Mouse (Mus musculus) midbrain, embryonic 16.5 days (tissue): ENCODE data around the gene Abhd12b. TPM values are rescaled to one million over a fixed set of nuclear protein-coding genes. Genes with fewer than 3 reads are reported as not detected.
"Not testable (repeated sequence)": the region's sequence is repeated elsewhere in the genome, so short reads cannot be mapped to it uniquely, and the experiment has no call there.

Experiments used
- ATAC-seq: fragments of 200-750 bp; cut with Nextera tagmentation; 2 replicates; pipeline ENCODE4 v1.8.0; 2017; ENCODE audit warnings: moderate TSS enrichment
- H3K27ac ChIP-seq: fragments of 300-500 bp; sonication (generic); 2 replicates; pipeline ENCODE4 v1.5.1; 2014; ENCODE audit warnings: mild to moderate bottlenecking, low read length, mixed read lengths
- H3K27me3 ChIP-seq: fragments of 300-500 bp; sonication (generic); 2 replicates; pipeline ENCODE4 v1.6.1; 2014; ENCODE audit warnings: low read depth, low read length, mixed read lengths; ENCODE audit not compliant: control insufficient read depth, insufficient read depth
- H3K36me3 ChIP-seq: fragments of 300-500 bp; sonication (generic); 2 replicates; pipeline ENCODE4 v1.6.1; 2014; ENCODE audit warnings: mild to moderate bottlenecking, low read length, moderate library complexity, mixed read lengths; ENCODE audit not compliant: control insufficient read depth, insufficient read depth
- H3K4me1 ChIP-seq: fragments of 300-500 bp; sonication (generic); 2 replicates; pipeline ENCODE4 v1.6.1; 2014; ENCODE audit warnings: mild to moderate bottlenecking, low read length, mixed read lengths; ENCODE audit not compliant: control insufficient read depth, insufficient read depth
- H3K4me2 ChIP-seq: fragments of 300-500 bp; sonication (generic); 2 replicates; pipeline ENCODE4 v1.6.1; 2014; ENCODE audit warnings: mild to moderate bottlenecking, low read length, mixed read lengths
- H3K4me3 ChIP-seq: fragments of 300-500 bp; sonication (generic); 2 replicates; pipeline ENCODE4 v1.5.1; 2014; ENCODE audit warnings: low read depth, mild to moderate bottlenecking, low read length, moderate library complexity, mixed read lengths
- H3K9ac ChIP-seq: fragments of 300-500 bp; sonication (generic); 2 replicates; pipeline ENCODE4 v1.6.1; 2014; ENCODE audit warnings: low read depth, low read length, mixed read lengths
- H3K9me3 ChIP-seq: fragments of 300-500 bp; sonication (generic); replicated peaks from 2 replicates; pipeline ENCODE4 v1.6.1; 2014; ENCODE audit warnings: mild to moderate bottlenecking, low read length, mixed read lengths; ENCODE audit not compliant: control insufficient read depth, poor library complexity, severe bottlenecking
- WGBS: fragments of 180-500 bp; shearing (Covaris S2); extraction: QIAGEN DNeasy Blood & Tissue Kit; methylation state at CpG from one replicate; pipeline ENCODE4 v1.1.7; 2014; 5-methylcytosine and 5-hydroxymethylcytosine counted together
- polyA plus RNA-seq: library from polyadenylated mRNA; unstranded; fragments of >200 nt; fragmentation: Nextera tagmentation; extraction: Ambion mirVana; gene quantifications from 2 replicates; pipeline ENCODE4 v1.2.1, GENCODE M21; 2015

Gene Abhd12b
- polyA plus RNA-seq, 1 experiment from 2014 or later: 0.16 TPM

- no peaks in the 10 kb centered on the region for H3K27me3 ChIP-seq
- H3K4me3 ChIP-seq: no peak overlapping the region
- H3K9ac ChIP-seq: no peak overlapping the region
- 83% methylated on average over 4 of the region's 4 CpGs for WGBS
- no peak overlapping the region for H3K27ac ChIP-seq
- H3K4me2 ChIP-seq: no peak overlapping the region
- ATAC-seq: no peak
- no peaks in the 10 kb centered on the region for H3K4me1 ChIP-seq
- no peaks in the 10 kb centered on the region for H3K36me3 ChIP-seq
- no peaks in the 10 kb centered on the region for H3K9me3 ChIP-seq
Observed at GRCm38 (mm10) chr12:70167950-70168349, 14.0 kb downstream of the Abhd12b start.

GRCm38 (mm10) chr12:70169969-70170368 lies 16.0 kb downstream of the Abhd12b start:
- Histone ChIP-seq H3K27ac (no peak overlapping the region), H3K9ac (no peak overlapping the region), H3K4me1 (no peaks in the 10 kb centered on the region), H3K27me3 (no peaks in the 10 kb centered on the region), H3K36me3 (no peaks in the 10 kb centered on the region), H3K9me3 (no peaks in the 10 kb centered on the region), H3K4me3 (no peak overlapping the region), H3K4me2 (no peak overlapping the region)
- 96% methylated on average over 1 of the region's 1 CpGs for WGBS
- ATAC-seq: no peak

GRCm38 (mm10) chr12:70183507-70183906 lies 29.6 kb downstream of the Abhd12b start:
- H3K4me1 ChIP-seq, ATAC-seq, H3K27me3 ChIP-seq, H3K4me2 ChIP-seq, H3K36me3 ChIP-seq, H3K9ac ChIP-seq, H3K9me3 ChIP-seq: not testable (repeated sequence)
- peak overlapping the region; percentile 26 for H3K4me3 ChIP-seq
- H3K27ac ChIP-seq: 0 out of 2 replicates have a peak overlapping the region, but pooled peaks have one; percentile 22
- WGBS: 88% methylated on average over 8 of the region's 8 CpGs

- ATAC-seq: peak; percentile 71; the same call in 1 of the 2 replicates
- 77% methylated on average over 22 of the region's 22 CpGs for WGBS
- Histone ChIP-seq H3K4me2 (no peak overlapping the region), H3K27me3 (no peaks in the 10 kb centered on the region), H3K9ac (no peak overlapping the region), H3K27ac (peak overlapping the region; percentile 22; the same call in 1 of the 2 replicates), H3K4me1 (no peaks in the 10 kb centered on the region), H3K9me3 (no peaks in the 10 kb centered on the region), H3K36me3 (no peaks in the 10 kb centered on the region), H3K4me3 (peak overlapping the region; percentile 26)
Observed at GRCm38 (mm10) chr12:70184173-70184783, 30.3 kb downstream of the Abhd12b start.

GRCm38 (mm10) chr12:70192267-70192727 lies 38.4 kb downstream of the Abhd12b start:
- Histone ChIP-seq H3K4me3 (peak overlapping the region; percentile 33), H3K9me3 (no peaks in the 10 kb centered on the region), H3K9ac (peak overlapping the region; percentile 32), H3K36me3 (no peaks in the 10 kb centered on the region), H3K4me1 (no peaks in the 10 kb centered on the region), H3K4me2 (peak overlapping the region; percentile 44), H3K27ac (peak overlapping the region; percentile 9), H3K27me3 (no peaks in the 10 kb centered on the region)
- WGBS: 20% methylated on average over 19 of the region's 19 CpGs
- peak; percentile 78 for ATAC-seq

- ATAC-seq: no peak
- WGBS: 95% methylated on average over 6 of the region's 6 CpGs
- H3K27me3 ChIP-seq: no peaks in the 10 kb centered on the region
- no peaks in the 10 kb centered on the region for H3K4me1 ChIP-seq
- no peak overlapping the region for H3K4me3 ChIP-seq
- H3K9me3 ChIP-seq: no peaks in the 10 kb centered on the region
- H3K27ac ChIP-seq: no peak overlapping the region
- H3K4me2 ChIP-seq: no peak overlapping the region
- no peaks in the 10 kb centered on the region for H3K36me3 ChIP-seq
- no peak overlapping the region for H3K9ac ChIP-seq
Observed at GRCm38 (mm10) chr12:70195426-70195825, 41.5 kb downstream of the Abhd12b start.

GRCm38 (mm10) chr12:70196341-70196740 lies 42.4 kb downstream of the Abhd12b start:
- Histone ChIP-seq H3K4me2 (no peak overlapping the region), H3K4me3 (no peak overlapping the region), H3K36me3 (no peaks in the 10 kb centered on the region), H3K27me3 (no peaks in the 10 kb centered on the region), H3K9ac (no peak overlapping the region), H3K4me1 (no peaks in the 10 kb centered on the region), H3K9me3 (no peaks in the 10 kb centered on the region), H3K27ac (no peak overlapping the region)
- WGBS: 84% methylated on average over 5 of the region's 5 CpGs
- ATAC-seq: no peak

GRCm38 (mm10) chr12:70201926-70202529 lies 48.1 kb downstream of the Abhd12b start:
- H3K4me1 ChIP-seq: no peaks in the 10 kb centered on the region
- H3K9ac ChIP-seq: no peak overlapping the region
- ATAC-seq: no peak
- H3K27ac ChIP-seq: no peak overlapping the region
- H3K36me3 ChIP-seq: no peaks in the 10 kb centered on the region
- H3K4me2 ChIP-seq: no peak overlapping the region
- 73% methylated on average over 5 of the region's 5 CpGs for WGBS
- H3K9me3 ChIP-seq: no peaks in the 10 kb centered on the region
- H3K4me3 ChIP-seq: no peak overlapping the region
- no peaks in the 10 kb centered on the region for H3K27me3 ChIP-seq

GRCm38 (mm10) chr12:70204433-70204832 lies 50.5 kb downstream of the Abhd12b start:
- H3K27ac ChIP-seq: no peak overlapping the region
- no peaks in the 10 kb centered on the region for H3K9me3 ChIP-seq
- H3K27me3 ChIP-seq: no peaks in the 10 kb centered on the region
- 86% methylated on average over 8 of the region's 8 CpGs for WGBS
- H3K4me3 ChIP-seq: no peak overlapping the region
- H3K9ac ChIP-seq: no peak overlapping the region
- no peaks in the 10 kb centered on the region for H3K36me3 ChIP-seq
- H3K4me2 ChIP-seq: no peak overlapping the region
- H3K4me1 ChIP-seq: no peaks in the 10 kb centered on the region
- ATAC-seq: no peak
